Comparison of ENCODE assay signal across 16 mouse cellular contexts in the genomic region with DNA sequence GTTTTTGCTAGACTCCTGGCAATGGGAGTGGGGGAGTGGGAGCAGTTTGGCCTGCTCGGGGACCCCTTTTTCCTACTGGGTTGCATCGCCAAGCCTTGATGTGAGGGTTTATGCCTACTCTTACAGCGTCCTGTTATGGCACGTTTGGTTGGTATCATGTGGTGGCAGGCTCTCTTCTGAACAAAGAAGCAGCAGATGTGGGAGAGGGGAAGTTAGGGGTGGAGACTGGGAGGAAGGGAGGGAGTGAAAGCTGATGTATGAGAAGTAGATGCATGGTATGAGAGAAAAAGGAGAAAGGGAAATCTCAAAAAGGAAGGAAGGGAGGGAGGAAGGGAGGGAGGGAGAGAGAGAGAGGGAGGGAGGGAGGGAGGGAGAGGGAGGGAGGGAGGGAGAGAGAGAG. TPM values are rescaled to one million over a fixed set of nuclear protein-coding genes. Genes with fewer than 3 reads are reported as not detected.
"Had no signal": no experiment of that assay in that cellular context is flagged by ENCODE, and none has a peak within 500 bp of the region (broad histone marks: within the 10 kb centered on the region; RNA-seq: fewer than 3 reads in every experiment).

No protein-coding gene starts in this region.

- H3K9me3 ChIP-seq: limb, embryonic 10.5 days; liver, embryonic 15.5 days; midbrain, embryonic 12.5 days; neural tube, embryonic 15.5 days had no signal

- DNase-seq: kidney, adult 8-10 months; kidney, postnatal 25 days; lung, adult 2 months; lung, postnatal 4 days; right cerebral cortex, adult 18-20 months; right cerebral cortex, postnatal 25 days; thymus, postnatal 36 days had no signal

- H3K4me1 ChIP-seq: liver, embryonic 15.5 days; midbrain, embryonic 12.5 days had no signal

- H3K27me3 ChIP-seq: midbrain, embryonic 12.5 days; neural tube, embryonic 15.5 days had no signal

- ATAC-seq: lung, postnatal 0 days had no signal

- H3K9ac ChIP-seq: liver, embryonic 15.5 days had no signal

- H3K36me3 ChIP-seq: limb, embryonic 10.5 days; liver, embryonic 15.5 days; midbrain, embryonic 12.5 days; neural tube, embryonic 15.5 days had no signal

- H3K27ac ChIP-seq: limb, embryonic 10.5 days; liver, embryonic 15.5 days; midbrain, embryonic 12.5 days; neural tube, embryonic 15.5 days had no signal

- H3K4me3 ChIP-seq: liver, embryonic 15.5 days had no signal

RNA-seq across cellular contexts. Expression of a gene that starts 11.8 kb away (rescaled TPM):
- total RNA-seq: layer of hippocampus, postnatal 25 days; left cerebral cortex, adult 2 months had no signal
- polyA plus RNA-seq: myocyte; neural tube, embryonic 11.5 days had no signal
